Mouse (Mus musculus) erythroblast, adult 5-6 weeks (primary cell): ENCODE data around the gene Pid1. TPM values are rescaled to one million over a fixed set of nuclear protein-coding genes. Genes with fewer than 3 reads are reported as not detected.

Source experiments
- ATAC-seq: replicated peaks from 2 replicates; pipeline ENCODE4 v1.8.0; 2016; ENCODE audit warnings: moderate number of reproducible peaks, mild to moderate bottlenecking, moderate TSS enrichment, inconsistent platforms; ENCODE audit not compliant: poor library complexity, low FRiP score, severe bottlenecking
- total RNA-seq, 2 experiments: library from RNA; stranded (forward) in 1 of 2; stranded (reverse) in 1 of 2; fragments of 150-400 nt in 1 of 2; fragments of 200-764, 138-1000 nt in 1 of 2; gene quantifications; 2 replicates each; pipeline versions ENCODE4 v1.2.3 to v1.2.4; 2015 to 2017; ENCODE audit warnings: low replicate concordance in 2 of 2

Gene Pid1
- total RNA-seq (2015; ENCODE audit: low replicate concordance) (4.0 and 11.7 TPM in 2 replicates), total RNA-seq (2017; ENCODE audit: low replicate concordance) (8.1 and 8.6 TPM in 2 replicates)

GRCm38 (mm10) chr1:84363967-84364366 lies at the start of gene Pid1:
Pid1 (minus strand) TSS chr1:84364180.
- no peak for ATAC-seq

- ATAC-seq, result no peak
These were observed 45.5 kb upstream of the Pid1 start for GRCm38 (mm10) chr1:84409514-84409913.

DNA sequence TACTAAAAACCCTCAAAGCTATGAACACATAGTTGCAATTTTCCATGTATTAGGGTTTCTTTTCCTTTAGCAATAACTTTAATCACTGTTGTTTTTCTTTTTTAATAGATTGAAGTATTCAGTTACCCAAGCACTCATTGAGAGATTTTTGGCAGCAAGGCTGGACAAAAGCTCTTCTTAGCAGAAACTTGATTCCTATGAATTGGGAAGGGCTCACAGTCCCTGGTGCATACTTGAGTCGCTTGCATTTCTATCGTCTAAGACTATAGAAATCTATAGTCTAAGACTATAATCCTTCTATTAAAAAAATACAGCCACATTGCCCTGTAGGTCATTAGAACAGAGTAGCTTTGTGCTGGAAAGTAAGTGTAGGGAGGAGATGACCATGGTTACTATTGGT lies 44.9 kb upstream of the Pid1 start:
- no peak for ATAC-seq

DNA sequence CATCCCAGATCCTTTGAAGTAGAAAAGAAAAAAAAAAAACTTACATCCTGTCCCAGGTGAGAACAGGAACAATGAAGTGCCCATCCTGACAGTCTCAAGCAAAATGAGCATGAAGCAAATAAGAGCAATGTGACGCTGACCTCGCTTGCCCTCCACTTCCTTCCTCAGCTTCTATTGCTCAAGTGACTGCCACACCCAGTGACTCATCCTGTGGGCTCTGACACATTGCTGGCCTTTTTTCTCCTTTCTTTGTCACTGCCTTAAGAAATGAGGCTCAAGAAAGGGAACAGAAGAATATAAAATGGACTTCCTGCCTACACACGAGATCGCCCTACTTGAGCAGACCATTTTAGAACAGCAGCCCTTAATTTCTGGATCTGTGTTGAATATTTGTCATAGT lies 42.9 kb upstream of the Pid1 start:
- no peak for ATAC-seq

- no peak for ATAC-seq
These were observed 41.7 kb upstream of the Pid1 start for GRCm38 (mm10) chr1:84405551-84406290.

DNA sequence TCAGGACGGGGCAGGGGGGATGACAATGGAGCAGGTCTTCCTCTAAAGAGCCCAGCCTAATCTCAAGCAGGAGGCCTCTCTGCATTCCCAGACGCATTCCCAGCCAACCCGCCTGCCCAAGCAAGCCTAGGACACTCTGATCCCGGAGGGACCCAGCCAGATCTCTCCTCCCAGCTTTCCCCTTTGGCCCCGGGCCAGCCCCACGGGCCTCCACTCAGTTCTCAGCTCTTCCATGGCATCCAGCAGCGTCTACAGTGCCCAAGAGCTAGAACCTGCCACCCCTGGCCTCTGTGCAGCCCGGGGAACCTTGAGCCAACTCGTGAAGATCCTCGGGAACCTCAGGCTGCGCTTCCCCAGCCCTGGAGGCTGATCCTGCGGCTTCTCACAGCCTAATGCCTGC lies 40.9 kb upstream of the Pid1 start:
- no peak for ATAC-seq

- no peak for ATAC-seq
These were observed 38.2 kb upstream of the Pid1 start for GRCm38 (mm10) chr1:84402154-84402553.

DNA sequence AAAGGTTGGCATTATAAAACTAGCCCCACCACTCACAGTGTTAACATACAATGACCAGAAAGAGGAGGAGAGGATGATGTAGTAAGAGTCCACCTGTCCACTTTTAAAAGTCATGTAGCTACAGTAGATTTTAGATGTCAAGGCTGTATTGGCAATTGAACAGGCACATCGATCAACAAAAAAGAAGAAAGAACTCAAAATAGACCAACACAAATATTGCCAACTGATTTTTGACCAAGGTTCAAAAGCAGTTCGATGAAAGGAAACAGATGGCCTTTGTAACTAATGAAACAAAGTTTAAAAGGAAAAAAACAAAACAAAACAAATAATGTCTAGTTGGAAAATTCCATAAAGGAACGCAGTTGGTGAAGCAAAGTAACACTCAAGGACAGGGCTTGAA lies 35.7 kb upstream of the Pid1 start:
- no peak for ATAC-seq

GRCm38 (mm10) chr1:84399118-84399517 lies 35.1 kb upstream of the Pid1 start:
- ATAC-seq, result no peak

- ATAC-seq, result no peak
These were observed 32.8 kb upstream of the Pid1 start for GRCm38 (mm10) chr1:84396787-84397186.

DNA sequence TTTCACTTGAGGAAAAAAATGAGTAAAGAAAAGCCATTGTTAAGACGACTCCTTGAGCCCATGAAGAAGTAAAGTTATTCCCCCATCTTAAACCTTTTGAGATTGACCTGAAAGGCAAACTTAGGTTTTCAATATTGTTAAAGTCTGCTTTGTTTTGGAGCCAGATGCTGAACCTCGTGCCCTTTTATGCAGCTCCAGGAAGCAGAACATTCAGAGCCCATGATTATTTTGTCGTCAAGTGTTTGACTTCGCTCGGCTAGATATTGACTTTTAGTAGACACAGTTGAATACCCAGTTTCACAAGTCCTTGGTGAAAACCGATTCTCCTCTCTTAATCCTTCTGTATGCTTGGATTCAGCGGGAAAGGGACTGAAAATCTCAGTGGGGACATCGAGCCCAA lies 31.9 kb upstream of the Pid1 start:
- no peak for ATAC-seq

DNA sequence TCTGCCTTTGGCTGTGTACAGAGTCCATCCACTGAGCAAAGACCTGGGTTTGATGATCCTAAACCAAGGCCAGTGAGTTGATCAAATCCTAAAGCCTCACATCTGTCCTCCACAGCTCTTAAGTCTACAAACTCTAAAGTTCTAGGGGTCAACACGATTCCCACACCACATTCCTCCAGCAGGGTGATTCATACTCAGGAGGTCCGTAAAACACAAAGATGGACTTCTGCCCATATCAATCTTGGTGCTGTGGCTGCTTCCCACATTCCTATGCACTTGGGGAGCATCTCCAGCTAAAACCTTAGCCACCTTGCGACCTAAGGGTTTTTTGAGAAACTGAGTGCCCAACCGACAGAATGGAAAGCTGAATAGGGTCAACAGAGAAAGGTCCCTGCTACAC lies 27.0 kb upstream of the Pid1 start:
- no peak for ATAC-seq

GRCm38 (mm10) chr1:84387616-84388015 lies 23.6 kb upstream of the Pid1 start:
- ATAC-seq, result no peak

DNA sequence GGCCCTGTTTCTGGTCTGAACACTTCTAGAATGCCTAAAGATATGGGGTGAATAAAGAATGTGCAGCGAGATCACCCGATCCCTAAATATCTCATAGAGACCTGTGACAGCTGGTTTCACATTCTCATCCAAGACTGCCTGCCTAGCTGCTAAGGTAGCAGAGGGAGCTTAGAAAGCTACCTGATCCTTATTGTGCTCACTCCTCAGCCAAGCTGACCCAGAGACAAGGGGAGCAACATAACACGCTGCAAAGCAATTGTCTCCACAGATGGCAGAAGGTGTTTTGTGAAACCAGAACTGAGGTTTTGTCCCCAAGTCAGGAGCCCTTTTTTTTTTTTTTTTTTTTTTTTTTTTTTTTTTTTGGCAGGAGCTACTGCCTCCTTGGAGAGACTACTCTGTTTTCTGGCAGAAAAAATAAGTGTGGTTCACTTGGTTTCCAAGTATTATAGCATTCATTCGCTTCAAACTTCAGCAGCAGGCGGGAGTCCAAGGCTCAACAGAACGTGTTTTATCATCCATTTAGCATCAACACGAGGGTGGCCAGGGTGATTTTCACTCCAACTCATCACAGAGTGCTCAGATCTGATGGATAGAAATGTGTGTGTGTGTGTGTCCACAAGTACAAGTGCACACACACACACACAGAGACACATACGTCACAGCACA lies 22.6 kb upstream of the Pid1 start:
- ATAC-seq, result no peak

DNA sequence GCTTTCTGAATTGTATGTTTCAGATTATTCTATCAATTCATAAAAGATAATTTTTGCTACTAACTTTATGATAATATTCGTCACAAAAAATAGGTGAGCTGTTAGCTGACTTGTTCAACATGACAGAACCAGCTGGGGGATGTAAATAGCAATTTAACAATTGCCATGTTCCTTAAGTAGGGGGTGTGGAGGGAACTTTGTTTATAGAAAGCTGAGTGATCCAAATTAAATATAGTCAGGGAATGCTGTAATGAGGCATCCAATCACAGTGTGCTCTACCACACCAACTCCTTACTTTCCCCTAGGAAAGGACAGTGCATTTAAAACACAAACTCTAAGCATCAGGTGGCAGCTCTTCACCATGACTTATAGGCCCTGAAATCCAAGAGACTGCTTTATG lies 18.7 kb upstream of the Pid1 start:
- ATAC-seq, result no peak

DNA sequence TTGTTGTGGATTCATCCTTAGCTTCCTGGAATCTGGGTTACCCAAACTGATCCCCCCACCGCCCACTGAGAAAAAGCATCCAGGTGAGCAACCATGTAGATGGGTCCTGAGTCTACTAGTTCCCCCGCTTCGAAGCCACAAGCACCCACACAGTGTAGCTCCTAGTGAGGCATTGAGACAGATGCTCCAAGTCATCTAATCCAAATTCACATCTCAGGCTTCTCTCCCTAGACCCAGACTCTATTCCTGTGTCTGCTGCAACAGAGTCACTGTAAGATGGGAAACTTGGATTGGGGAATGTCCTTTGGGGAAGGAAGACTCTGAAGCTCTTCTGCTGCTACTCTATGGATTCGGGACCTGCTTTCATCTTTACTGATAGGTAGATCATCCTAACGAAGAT lies 18.1 kb upstream of the Pid1 start:
- ATAC-seq, result no peak

DNA sequence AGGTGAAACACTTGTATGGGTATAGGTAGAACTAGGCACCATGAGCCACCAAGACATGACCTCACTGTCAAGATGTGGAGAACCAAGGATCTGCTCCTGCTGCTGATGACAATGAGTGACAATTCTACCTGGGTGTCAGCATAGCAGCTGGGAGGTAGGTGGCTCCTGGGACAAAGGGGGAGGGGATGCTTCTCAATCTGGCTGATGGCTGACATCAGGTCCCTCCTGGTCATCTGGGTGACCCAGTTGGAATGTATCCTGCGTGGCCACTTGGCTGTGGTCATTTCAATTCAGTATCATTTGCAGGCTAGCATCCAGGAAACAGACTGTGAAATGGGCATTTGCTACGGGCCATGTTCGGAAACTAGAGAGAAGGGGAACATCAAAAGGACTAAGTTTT lies 16.9 kb upstream of the Pid1 start:
- no peak for ATAC-seq

DNA sequence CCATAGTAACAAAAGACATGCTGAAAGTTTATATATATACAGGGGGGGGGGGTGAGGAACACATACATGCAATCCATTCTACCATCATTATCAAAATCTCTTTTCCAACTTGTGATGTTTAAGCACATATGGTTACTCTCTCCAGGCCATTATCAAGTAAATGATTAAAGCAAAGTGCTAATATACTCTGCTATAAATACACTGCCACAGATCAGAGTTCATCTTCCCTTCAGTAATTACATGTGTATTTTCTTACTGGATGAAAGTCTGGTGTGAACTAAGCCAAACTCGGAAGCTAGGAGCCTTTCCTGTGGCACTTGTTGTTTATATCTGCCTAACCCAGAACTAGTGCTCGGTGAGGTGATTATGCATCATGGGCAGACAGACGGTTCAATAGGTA lies 3.8 kb upstream of the Pid1 start:
- ATAC-seq, result no peak

DNA sequence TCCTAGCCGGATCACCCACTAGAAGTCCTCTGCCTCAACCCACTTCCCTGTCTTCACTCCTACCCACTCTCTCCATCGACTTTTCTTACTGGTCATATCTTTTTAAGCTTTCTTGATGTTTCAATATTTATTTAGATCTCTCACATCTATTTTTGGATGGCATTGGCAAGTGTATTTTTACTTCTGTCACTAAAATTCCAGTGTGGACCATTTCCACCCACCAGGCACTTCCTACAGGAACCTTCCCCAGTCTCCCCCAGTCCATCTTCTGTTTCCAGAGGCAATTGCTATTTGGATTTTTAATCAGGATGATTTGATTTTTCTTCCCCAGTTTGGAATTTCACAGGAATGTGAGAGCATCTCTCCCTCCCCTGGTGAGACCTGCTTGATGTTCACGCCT lies 2.6 kb upstream of the Pid1 start:
- ATAC-seq, result no peak

DNA sequence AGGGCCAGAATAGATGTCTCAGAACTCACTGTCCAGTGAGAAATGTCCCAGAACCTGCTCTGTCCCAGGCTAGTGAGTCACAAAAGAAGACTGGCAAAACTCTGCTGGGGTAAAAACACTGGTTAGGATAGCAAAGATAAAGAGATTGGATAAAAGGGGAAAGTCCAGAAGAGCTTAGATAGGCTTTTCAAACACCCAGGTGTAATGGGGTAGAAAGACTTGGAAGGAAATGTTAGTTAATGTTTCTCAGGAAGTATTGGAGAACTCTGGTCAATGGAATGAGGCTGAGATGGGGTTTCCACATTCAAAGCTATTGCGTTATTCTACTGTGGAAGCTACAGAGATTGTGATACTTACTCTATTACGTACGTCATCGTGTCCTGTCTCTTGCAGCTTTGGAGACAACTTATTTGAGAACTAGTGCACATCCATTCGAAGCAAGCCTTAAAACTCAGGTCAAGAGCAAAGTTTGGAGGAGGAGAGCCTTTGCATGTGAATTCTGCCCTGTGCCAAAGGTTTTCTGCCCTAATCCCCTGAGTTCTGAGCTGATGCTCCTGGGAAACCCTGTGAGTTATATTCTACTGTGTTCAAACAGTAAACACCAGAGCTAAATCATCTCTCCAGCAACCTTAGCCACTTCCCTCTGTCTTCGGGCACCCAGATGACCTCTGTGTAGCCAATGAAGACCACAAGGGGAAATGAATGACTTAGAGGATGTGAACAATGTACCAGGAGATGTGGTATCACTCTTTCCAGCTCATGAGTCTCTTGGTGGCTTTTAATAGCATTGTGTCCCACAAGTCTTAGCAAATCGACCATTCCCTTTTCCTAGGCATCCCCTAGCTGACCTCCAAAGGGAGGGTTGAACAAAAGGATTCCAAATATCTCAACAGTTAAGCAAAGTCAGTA lies 1.0 kb downstream of the Pid1 start:
- no peak for ATAC-seq

DNA sequence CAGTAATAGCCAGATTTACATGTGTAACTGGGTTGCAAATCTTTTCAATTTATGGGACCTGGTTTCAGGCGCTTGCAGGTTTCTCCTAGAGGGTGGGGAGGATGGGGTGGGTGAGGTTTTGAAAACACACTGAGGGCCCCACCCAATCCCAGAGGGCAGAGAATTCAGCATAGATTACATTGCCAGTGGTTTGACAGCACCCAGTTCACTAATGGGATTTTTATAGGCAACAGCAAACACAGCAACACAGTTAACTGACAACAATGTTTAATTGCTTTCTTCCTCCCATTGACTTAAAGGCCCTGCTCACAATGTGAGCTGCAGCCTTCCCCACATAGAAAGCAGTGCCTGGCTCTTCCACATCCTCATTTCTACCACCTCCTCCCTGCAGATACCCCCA lies 1.8 kb downstream of the Pid1 start:
- ATAC-seq, result no peak
